Mouse (Mus musculus) erythroblast, embryonic 14.5 days (primary cell): ENCODE measurements around the gene Cideb.

Experiments used
- GATA1 ChIP-seq: IDR thresholded peaks from 2 replicates; pipeline ENCODE4 v1.6.1; 2012; ENCODE audit warnings: low read length, inconsistent platforms, mixed read lengths
- TAL1 ChIP-seq: IDR thresholded peaks from 3 replicates; pipeline ENCODE4 v1.6.1; 2012; ENCODE audit warnings: low read length, inconsistent platforms, mixed read lengths

DNA sequence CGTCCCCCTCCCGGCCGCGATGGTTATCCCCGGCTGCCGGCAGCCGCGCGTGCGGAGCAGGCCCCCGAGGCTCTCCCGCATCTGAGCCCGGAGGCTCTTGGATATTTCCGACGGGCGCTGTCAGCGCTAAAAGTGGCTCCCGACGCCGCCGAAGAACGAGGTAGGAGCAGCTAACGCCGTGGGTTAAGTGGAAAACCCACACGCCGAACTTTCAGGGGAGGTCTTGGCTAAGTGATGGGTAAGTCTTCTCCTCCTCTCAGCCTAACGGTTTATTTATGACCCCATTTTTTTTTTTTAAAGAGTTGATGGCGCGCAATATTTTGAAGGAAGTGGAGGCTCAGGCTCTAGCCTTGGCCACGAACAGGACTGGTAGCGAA lies 12.4 kb downstream of the Cideb start:
- TF ChIP-seq GATA1: no peak
- no peak for TF ChIP-seq TAL1
